Mouse (Mus musculus): ENCODE measurements around the gene 4930524J08Rik.

DNA sequence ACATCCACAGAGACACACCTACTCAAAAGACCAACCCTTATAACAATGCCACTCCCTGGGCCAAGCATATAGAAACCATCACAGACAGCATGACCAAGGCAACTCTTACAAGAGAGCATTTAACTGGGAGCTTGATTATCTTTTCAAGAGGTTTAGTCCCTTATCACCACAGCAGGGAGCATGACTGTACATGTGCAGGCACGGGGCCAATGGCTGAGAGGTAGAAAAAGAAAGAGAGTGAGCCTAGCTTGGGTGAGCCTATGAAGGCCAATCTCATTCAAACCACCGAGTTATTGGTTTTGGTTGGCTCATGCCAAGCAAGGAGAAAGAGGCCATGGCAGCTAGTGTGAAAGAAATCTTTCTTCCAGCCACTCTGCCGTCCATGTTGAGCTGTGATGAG is 26.6 kb downstream of the 4930524J08Rik start:
- TF ChIP-seq CTCF (conservative IDR thresholded peaks at IDR 0.05 in 1 of 2, IDR thresholded peaks at IDR 0.05 in 1 of 2; ENCODE audit: low read depth in 2 of 2, low read length in 2 of 2) (no peak), POLR2A (IDR thresholded peaks at IDR 0.05; ENCODE audit: low read depth, low read length) (no peak), EP300 (IDR thresholded peaks at IDR 0.05; ENCODE audit: low read length) (no peak), SIN3A (IDR thresholded peaks at IDR 0.05; ENCODE audit: low read length) (no peak), ZC3H11A (IDR thresholded peaks at IDR 0.05; ENCODE audit: low read depth, low read length) (no peak), ETS1 (conservative IDR thresholded peaks at IDR 0.05; ENCODE audit: low read depth, low read length) (no peak), CHD2 (IDR thresholded peaks at IDR 0.05; ENCODE audit: low read length) (no peak), HCFC1 (IDR thresholded peaks at IDR 0.05; ENCODE audit: low read depth, low read length) (no peak), NELFE (IDR thresholded peaks at IDR 0.05; ENCODE audit: low read depth, low read length) (no peak), MAFK (IDR thresholded peaks at IDR 0.05; ENCODE audit: insufficient replicate concordance, low read length) (no peak), IRF4 (IDR thresholded peaks at IDR 0.05; ENCODE audit: low read depth, low read length) (no peak), E2F4 (IDR thresholded peaks at IDR 0.05; ENCODE audit: insufficient replicate concordance, low read depth, low read length) (no peak), SMC3 (IDR thresholded peaks at IDR 0.05; ENCODE audit: low read depth, low read length) (no peak)
